Mouse (Mus musculus): ENCODE results near the gene Nfib. TPM values are rescaled to one million over a fixed set of nuclear protein-coding genes. Genes with fewer than 3 reads are reported as not detected.
A peak's percentile ranks its signal among the peaks of the same experiment; 100 is the strongest.

Gene Nfib
- total and polyA plus RNA-seq, 2 experiments: 16.4 to 50.0 TPM

- Histone ChIP-seq H3K9ac (ENCODE audit: low read depth, low read length) (peak overlapping the region; percentile 96), H3K4me3 (ENCODE audit: insufficient read depth, low read depth, low read length) (peak overlapping the region; percentile 93), H3K27me3 (ENCODE audit: control insufficient read depth, insufficient read depth, low read length) (no peaks in the 10 kb centered on the region), H3K36me3 (ENCODE audit: control insufficient read depth, insufficient read depth, low read length) (no peaks in the 10 kb centered on the region), H3K79me2 (ENCODE audit: control insufficient read depth, insufficient read depth, low read length) (peaks cover 6% of the 10 kb centered on the region), H3K27ac (replicated peaks; ENCODE audit: insufficient read depth, low read depth, low read length) (peak overlapping the region; percentile 99), H3K4me1 (ENCODE audit: control insufficient read depth, insufficient read depth, low read length) (peaks cover 11% of the 10 kb centered on the region)
- no peak for TF ChIP-seq CTCF (IDR thresholded peaks at IDR 0.05; ENCODE audit: low read depth, low read length)
- TF ChIP-seq POLR2A (IDR thresholded peaks at IDR 0.05; ENCODE audit: extremely low read depth, insufficient read depth, low read length): 0 out of 2 replicates have a peak, but pooled peaks have one; percentile 40
- DNase-seq (ENCODE audit: extremely low read depth, low read depth, low spot score): peak; percentile 78
- WGBS: 3% methylated on average over 15 of the region's 15 CpGs
Measured at GRCm38 (mm10) chr4:82507541-82508280, 197.8 kb downstream of the Nfib start.

GRCm38 (mm10) chr4:82506731-82507331, 198.7 kb downstream of the Nfib start:
- Histone ChIP-seq H3K27me3 (ENCODE audit: control insufficient read depth, insufficient read depth, low read length) (no peaks in the 10 kb centered on the region), H3K79me2 (ENCODE audit: control insufficient read depth, insufficient read depth, low read length) (peaks cover 6% of the 10 kb centered on the region), H3K27ac (replicated peaks; ENCODE audit: insufficient read depth, low read depth, low read length) (peak overlapping the region; percentile 99), H3K4me3 (ENCODE audit: insufficient read depth, low read depth, low read length) (peak overlapping the region; percentile 73), H3K36me3 (ENCODE audit: control insufficient read depth, insufficient read depth, low read length) (no peaks in the 10 kb centered on the region), H3K4me1 (ENCODE audit: control insufficient read depth, insufficient read depth, low read length) (peaks cover 15% of the 10 kb centered on the region), H3K9ac (ENCODE audit: low read depth, low read length) (peak overlapping the region; percentile 89)
- under 1% methylated on average over 30 of the region's 30 CpGs for WGBS
- TF ChIP-seq POLR2A (IDR thresholded peaks at IDR 0.05; ENCODE audit: extremely low read depth, insufficient read depth, low read length) (0 out of 2 replicates have a peak, but pooled peaks have one; percentile 34), CTCF (IDR thresholded peaks at IDR 0.05; ENCODE audit: low read depth, low read length) (no peak)
- DNase-seq (ENCODE audit: extremely low read depth, low read depth, low spot score): peak; percentile 95

- peak; percentile 65 for DNase-seq (ENCODE audit: extremely low read depth, low read depth, low spot score)
- no peak for TF ChIP-seq CTCF (IDR thresholded peaks at IDR 0.05; ENCODE audit: low read depth, low read length)
- 0 out of 2 replicates have a peak, but pooled peaks have one; percentile 12 for TF ChIP-seq POLR2A (IDR thresholded peaks at IDR 0.05; ENCODE audit: extremely low read depth, insufficient read depth, low read length)
- peak overlapping the region; percentile 99 for H3K27ac ChIP-seq (replicated peaks; ENCODE audit: insufficient read depth, low read depth, low read length)
- H3K36me3 ChIP-seq (ENCODE audit: control insufficient read depth, insufficient read depth, low read length): no peaks in the 10 kb centered on the region
- no peaks in the 10 kb centered on the region for H3K27me3 ChIP-seq (ENCODE audit: control insufficient read depth, insufficient read depth, low read length)
- H3K9ac ChIP-seq (ENCODE audit: low read depth, low read length): peak overlapping the region; percentile 89
- H3K79me2 ChIP-seq (ENCODE audit: control insufficient read depth, insufficient read depth, low read length): peaks cover 6% of the 10 kb centered on the region
- WGBS: under 1% methylated on average over 54 of the region's 81 CpGs
- H3K4me3 ChIP-seq (ENCODE audit: insufficient read depth, low read depth, low read length): peak overlapping the region; percentile 99
- H3K4me1 ChIP-seq (ENCODE audit: control insufficient read depth, insufficient read depth, low read length): peaks cover 15% of the 10 kb centered on the region
Measured at GRCm38 (mm10) chr4:82506081-82506730, 199.3 kb downstream of the Nfib start.

GRCm38 (mm10) chr4:82505121-82506031, 200.2 kb downstream of the Nfib start:
- Histone ChIP-seq H3K36me3 (ENCODE audit: control insufficient read depth, insufficient read depth, low read length) (no peaks in the 10 kb centered on the region), H3K79me2 (ENCODE audit: control insufficient read depth, insufficient read depth, low read length) (peaks cover 10% of the 10 kb centered on the region), H3K4me3 (ENCODE audit: insufficient read depth, low read depth, low read length) (peak overlapping the region; percentile 99), H3K9ac (ENCODE audit: low read depth, low read length) (peak overlapping the region; percentile 99), H3K4me1 (ENCODE audit: control insufficient read depth, insufficient read depth, low read length) (peaks cover 16% of the 10 kb centered on the region), H3K27ac (replicated peaks; ENCODE audit: insufficient read depth, low read depth, low read length) (peak overlapping the region; percentile 96), H3K27me3 (ENCODE audit: control insufficient read depth, insufficient read depth, low read length) (no peaks in the 10 kb centered on the region)
- TF ChIP-seq POLR2A (IDR thresholded peaks at IDR 0.05; ENCODE audit: extremely low read depth, insufficient read depth, low read length): peak; percentile 54; the same call in 1 of the 2 replicates
- TF ChIP-seq CTCF (IDR thresholded peaks at IDR 0.05; ENCODE audit: low read depth, low read length): no peak
- DNase-seq (ENCODE audit: extremely low read depth, low read depth, low spot score): peak; percentile 88
- WGBS: under 1% methylated on average over 65 of the region's 72 CpGs

All from liver, adult 2 months (tissue).